In genomic region chr2:77401438-77402235, GRCm38 (mm10) we compare ENCODE assay signal across 9 mouse cellular contexts.
A peak's percentile ranks its signal among the peaks of the same experiment; 100 is the strongest.
DNase-seq lines count a peak whose midpoint lies in the region; ATAC-seq and TF ChIP-seq lines count a peak whose summit lies in the region.
"Had no signal": no experiment of that assay in that cellular context is flagged by ENCODE, and none has a peak within 500 bp of the region (broad histone marks: within the 10 kb centered on the region; RNA-seq: fewer than 3 reads in every experiment).

No protein-coding gene starts in this region.

- H3K36me3 ChIP-seq in E14TG2a.4 (ENCODE audit: insufficient read depth, low read length) = no peaks in the 10 kb centered on the region
- no peaks in the 10 kb centered on the region for H3K36me3 ChIP-seq in embryonic facial prominence, embryonic 12.5 days
- no peaks in the 10 kb centered on the region for H3K36me3 ChIP-seq in intestine, embryonic 16.5 days (ENCODE audit: control insufficient read depth, insufficient read depth, low read length)

- H3K27ac ChIP-seq in embryonic facial prominence, embryonic 12.5 days = no peak overlapping the region
- H3K27ac ChIP-seq in intestine, embryonic 16.5 days (ENCODE audit: low read length) = no peak overlapping the region
- H3K27ac ChIP-seq: macrophage had no signal

- 0 out of 2 replicates have a peak, but pooled peaks have one; percentile 6 for TF ChIP-seq CTCF in E14TG2a.4 (conservative IDR thresholded peaks at IDR 0.05; ENCODE audit: low read length)

- H3K9ac ChIP-seq in embryonic facial prominence, embryonic 12.5 days = peak overlapping the region; percentile 1
- H3K9ac ChIP-seq in intestine, embryonic 16.5 days (ENCODE audit: low read depth, low read length) = no peak overlapping the region

- peak overlapping the region; percentile 33 for H3K4me3 ChIP-seq in E14TG2a.4 (replicated peaks; ENCODE audit: low read length)
- H3K4me3 ChIP-seq in embryonic facial prominence, embryonic 12.5 days = peak overlapping the region; percentile 18
- H3K4me3 ChIP-seq in intestine, embryonic 16.5 days (ENCODE audit: low read length) = peak overlapping the region; percentile 15

- H3K4me1 ChIP-seq in E14TG2a.4 (replicated peaks; ENCODE audit: low read depth, low read length) = peaks cover 18% of the 10 kb centered on the region
- peaks cover 6% of the 10 kb centered on the region; the same call in 1 of the 2 replicates for H3K4me1 ChIP-seq in embryonic facial prominence, embryonic 12.5 days
- H3K4me1 ChIP-seq in intestine, embryonic 16.5 days (ENCODE audit: control insufficient read depth, insufficient read depth, low read length) = no peaks in the 10 kb centered on the region

- peak; percentile 16 for DNase-seq in adrenal gland, postnatal 14 days
- no peak for DNase-seq in adrenal gland, postnatal 25 days
- DNase-seq in mesoderm, embryonic 11.5 days (ENCODE audit: low read depth, low spot score) = peak; percentile 32
- DNase-seq in thymus, postnatal 25 days = no peak
- no peak for DNase-seq in ovary, adult 18-20 months (ENCODE audit: low spot score)

- WGBS in embryonic facial prominence, embryonic 12.5 days = 6% methylated on average over 13 of the region's 13 CpGs
- WGBS in intestine, embryonic 16.5 days = 13% methylated on average over 13 of the region's 13 CpGs

- H3K9me3 ChIP-seq in E14TG2a.4 (ENCODE audit: low read length) = no peaks in the 10 kb centered on the region
- no peaks in the 10 kb centered on the region for H3K9me3 ChIP-seq in embryonic facial prominence, embryonic 12.5 days
- H3K9me3 ChIP-seq in intestine, embryonic 16.5 days (ENCODE audit: control insufficient read depth, low read length) = no peaks in the 10 kb centered on the region

- H3K4me2 ChIP-seq in embryonic facial prominence, embryonic 12.5 days (replicated peaks) = peak overlapping the region; percentile 48
- peak overlapping the region; percentile 35 for H3K4me2 ChIP-seq in intestine, embryonic 16.5 days (ENCODE audit: low read depth, low read length)

- 0 out of 2 replicates have a peak, but pooled peaks cover 11% of the 10 kb centered on the region for H3K27me3 ChIP-seq in E14TG2a.4 (ENCODE audit: insufficient read depth, low read length)
- H3K27me3 ChIP-seq in embryonic facial prominence, embryonic 12.5 days = no peaks in the 10 kb centered on the region
- H3K27me3 ChIP-seq in intestine, embryonic 16.5 days (replicated peaks; ENCODE audit: control insufficient read depth, insufficient read depth, low read length) = no peaks in the 10 kb centered on the region

- ATAC-seq in embryonic facial prominence, embryonic 12.5 days (ENCODE audit: insufficient number of reproducible peaks, insufficient read depth, low FRiP score, low TSS enrichment) = peak; percentile 43
- no peak for ATAC-seq in intestine, embryonic 16.5 days

Comparison
In these comparisons a context has a peak if more than half of its experiments do, and no peak if none do; other contexts are left out.
1. DNase-seq: peak in adrenal gland, postnatal 14 days (single experiment) and mesoderm, embryonic 11.5 days (single experiment); none in adrenal gland, postnatal 25 days (single experiment), thymus, postnatal 25 days (single experiment) and ovary, adult 18-20 months (single experiment).
2. Peak in every context shown above with its lines, with median percentiles within 50 percentile points of each other: H3K4me3 ChIP-seq.